Mouse (Mus musculus): ENCODE results near the gene Ppp1r7. TPM values are rescaled to one million over a fixed set of nuclear protein-coding genes. Genes with fewer than 3 reads are reported as not detected.

Ppp1r7 gene
- 134 TPM for polyA plus RNA-seq (2014; fragmentation: Illumina TruSeq; extraction: RNeasy Lipid Tissue Mini Kit (QIAGEN cat#74804))

DNA sequence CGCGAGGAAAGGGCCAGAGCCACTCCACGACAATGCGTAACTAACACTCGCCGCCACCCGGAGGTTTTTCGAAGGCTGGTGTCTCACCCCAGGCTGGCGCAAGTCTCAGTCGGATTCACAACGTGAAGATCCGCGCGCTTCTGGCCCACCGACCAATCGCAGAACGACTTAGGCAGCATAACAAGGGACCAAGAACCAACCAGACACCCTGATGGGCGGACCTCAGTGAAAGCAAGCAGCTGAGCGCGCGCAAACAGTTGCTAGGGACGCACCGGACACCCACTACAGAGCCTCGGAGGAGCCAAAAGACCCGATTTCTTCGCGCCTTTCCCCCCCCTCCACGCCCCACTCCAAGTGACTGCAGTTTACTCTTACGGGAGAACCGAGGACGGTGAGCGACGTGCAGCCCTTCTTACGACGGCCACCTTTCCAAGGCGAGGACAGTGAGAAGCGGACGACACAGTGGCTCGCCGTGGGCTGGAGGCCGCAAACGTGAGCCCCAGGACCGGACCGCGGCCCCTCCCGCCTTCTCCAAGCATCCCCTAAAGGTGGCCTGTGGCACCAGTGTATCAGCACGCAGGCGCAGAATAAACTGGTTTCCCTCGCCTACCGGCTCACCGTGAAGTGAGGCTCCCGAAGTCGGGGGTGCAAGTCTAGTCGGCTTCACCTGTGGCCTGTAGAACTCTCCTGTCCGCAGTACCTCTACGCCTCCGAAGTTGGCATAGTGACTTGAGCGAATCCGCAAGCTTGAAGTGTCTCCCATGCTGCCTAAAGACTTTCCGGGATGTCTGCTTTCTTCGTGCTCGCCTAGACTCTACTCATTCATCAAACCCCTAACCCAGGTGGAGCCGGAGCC is at the start of gene Ppp1r7, which contains the start of gene Pask:
Gene Ppp1r7, plus strand, starts transcription at position 207 of the 856 bp plus-strand sequence.
Gene Pask, minus strand, starts transcription at position 835 of the 856 bp plus-strand sequence.

DNA sequence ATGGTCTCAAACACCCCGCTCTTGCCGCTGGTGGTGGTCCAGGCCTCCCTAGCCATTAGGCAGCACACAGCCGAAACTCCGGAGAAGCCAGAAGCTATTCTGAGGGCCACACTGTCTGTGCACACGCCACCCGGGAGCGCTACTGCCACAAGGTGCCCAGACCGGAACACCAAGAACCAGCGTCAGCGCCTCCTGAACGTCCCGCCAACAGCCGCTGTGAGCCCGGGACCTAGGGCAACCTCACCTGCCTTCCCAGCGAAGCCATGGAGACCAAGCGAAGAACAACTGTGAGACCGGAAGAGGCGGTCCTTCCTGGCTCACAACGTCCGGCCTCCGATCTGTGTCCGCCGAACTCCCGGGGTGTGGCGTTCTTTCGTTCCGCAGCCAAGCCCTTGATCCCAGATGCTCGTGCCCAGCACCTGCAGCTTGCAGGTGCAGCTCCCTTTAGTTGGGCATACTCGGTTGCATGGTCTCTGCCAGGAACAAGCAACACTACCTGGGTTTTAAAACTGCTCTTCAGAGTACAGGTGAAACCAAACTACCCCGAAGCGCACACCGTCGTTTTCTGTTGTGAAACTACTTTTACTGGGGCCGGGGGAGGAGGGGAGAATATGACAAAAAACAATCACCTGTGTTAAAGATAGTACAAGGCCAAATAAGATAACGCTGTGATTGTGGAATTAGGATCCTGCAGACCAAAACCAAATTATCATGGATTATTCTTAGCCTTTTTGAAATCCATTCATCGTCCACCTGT is 36.9 kb upstream of the Ppp1r7 start, which contains the start of gene Mterf4:
Gene Mterf4, minus strand, starts transcription at position 335 of the 757 bp plus-strand sequence.

DNA sequence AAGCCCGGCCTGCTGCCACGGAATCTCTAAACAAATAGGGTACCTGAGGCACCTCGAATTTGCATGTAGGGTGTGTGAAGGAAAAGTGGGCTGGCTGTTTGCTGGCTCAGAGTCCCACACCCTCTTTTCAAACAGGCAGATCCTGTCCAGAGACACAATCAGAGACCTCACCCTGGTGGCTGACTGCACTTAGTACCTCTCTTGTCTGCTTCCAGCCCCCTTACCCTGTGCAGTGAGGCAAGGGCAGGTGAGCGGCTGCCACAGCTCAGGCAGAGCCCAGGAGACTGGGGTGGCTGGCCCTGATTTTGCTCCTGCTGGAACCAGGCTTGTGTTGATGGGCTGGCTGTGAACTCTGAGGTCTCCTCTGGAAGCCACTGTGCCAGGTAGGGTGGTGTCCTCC is 31.0 kb downstream of the Ppp1r7 start, which contains the start of gene Ano7:
Gene Ano7, plus strand, starts transcription at position 266 of the 400 bp plus-strand sequence.

Other genes with a start within 250 kb of the Ppp1r7 start
- 0.51 TPM for gene Kif1a, start 240.9 kb upstream of the Ppp1r7 start, polyA plus RNA-seq (2014; fragmentation: Illumina TruSeq; extraction: RNeasy Lipid Tissue Mini Kit (QIAGEN cat#74804))
- gene Agxt, start 207.6 kb upstream of the Ppp1r7 start, polyA plus RNA-seq (2014; fragmentation: Illumina TruSeq; extraction: RNeasy Lipid Tissue Mini Kit (QIAGEN cat#74804)): not detected
- 0.26 TPM for gene 2310007B03Rik, start 181.9 kb upstream of the Ppp1r7 start, polyA plus RNA-seq (2014; fragmentation: Illumina TruSeq; extraction: RNeasy Lipid Tissue Mini Kit (QIAGEN cat#74804))
- gene Crocc2, start 174.1 kb upstream of the Ppp1r7 start, polyA plus RNA-seq (2014; fragmentation: Illumina TruSeq; extraction: RNeasy Lipid Tissue Mini Kit (QIAGEN cat#74804)): 0.11 TPM
- 34.8 TPM for gene Sned1, start 107.0 kb upstream of the Ppp1r7 start, polyA plus RNA-seq (2014; fragmentation: Illumina TruSeq; extraction: RNeasy Lipid Tissue Mini Kit (QIAGEN cat#74804))
- 16.5 TPM for gene Mterf4, start 36.9 kb upstream of the Ppp1r7 start, polyA plus RNA-seq (2014; fragmentation: Illumina TruSeq; extraction: RNeasy Lipid Tissue Mini Kit (QIAGEN cat#74804))
- gene Pask, start 628 bp downstream of the Ppp1r7 start, polyA plus RNA-seq (2014; fragmentation: Illumina TruSeq; extraction: RNeasy Lipid Tissue Mini Kit (QIAGEN cat#74804)): 4.4 TPM
- gene Ano7, start 31.1 kb downstream of the Ppp1r7 start, polyA plus RNA-seq (2014; fragmentation: Illumina TruSeq; extraction: RNeasy Lipid Tissue Mini Kit (QIAGEN cat#74804)): not detected
- 236 TPM for gene Hdlbp, start 136.0 kb downstream of the Ppp1r7 start, polyA plus RNA-seq (2014; fragmentation: Illumina TruSeq; extraction: RNeasy Lipid Tissue Mini Kit (QIAGEN cat#74804))
- 8.1 TPM for gene Farp2, start 169.2 kb downstream of the Ppp1r7 start, polyA plus RNA-seq (2014; fragmentation: Illumina TruSeq; extraction: RNeasy Lipid Tissue Mini Kit (QIAGEN cat#74804))

Measured in ovary, adult 10 weeks (tissue).